Mouse (Mus musculus) embryonic facial prominence, embryonic 11.5 days (tissue): ENCODE data around the gene Rps27. TPM values are rescaled to one million over a fixed set of nuclear protein-coding genes. Genes with fewer than 3 reads are reported as not detected.

Experiments
- ATAC-seq: fragments of 200-750 bp; cut with Nextera tagmentation; replicated peaks from 2 replicates; pipeline ENCODE4 v1.8.0; 2017; ENCODE audit warnings: low read depth; ENCODE audit not compliant: insufficient number of reproducible peaks, low FRiP score, low TSS enrichment
- DNase-seq: peaks from one replicate; pipeline ENCODE4 v3.0.0-alpha.2; 2015; ENCODE audit warnings: low spot score
- H3K27ac ChIP-seq: fragments of 300-500 bp; sonication (generic); replicated peaks from 2 replicates; pipeline ENCODE4 v1.5.1; 2014; ENCODE audit warnings: mild to moderate bottlenecking, low read depth, low read length, control low read depth
- H3K27me3 ChIP-seq: fragments of 300-500 bp; sonication (generic); 2 replicates; pipeline ENCODE4 v1.6.1; 2014; ENCODE audit warnings: mild to moderate bottlenecking, low read length, moderate library complexity, mixed read lengths; ENCODE audit not compliant: control insufficient read depth, insufficient read depth
- H3K36me3 ChIP-seq: fragments of 300-500 bp; sonication (generic); replicated peaks from 2 replicates; pipeline ENCODE4 v1.6.1; 2014; ENCODE audit warnings: low read depth, mild to moderate bottlenecking, low read length, moderate library complexity, mixed read lengths; ENCODE audit not compliant: control insufficient read depth, insufficient read depth
- H3K4me1 ChIP-seq: fragments of 300-500 bp; sonication (generic); 2 replicates; pipeline ENCODE4 v1.6.1; 2014; ENCODE audit warnings: low read length, mixed read lengths; ENCODE audit not compliant: control insufficient read depth, insufficient read depth
- H3K4me2 ChIP-seq: fragments of 300-500 bp; sonication (generic); 2 replicates; pipeline ENCODE4 v1.6.1; 2014; ENCODE audit warnings: low read depth, mild to moderate bottlenecking, control low read depth, low read length, moderate library complexity
- H3K4me3 ChIP-seq: fragments of 300-500 bp; sonication (generic); 2 replicates; pipeline ENCODE4 v1.5.1; 2014; ENCODE audit warnings: low read depth, low read length, control low read depth
- H3K9ac ChIP-seq: fragments of 300-500 bp; sonication (generic); replicated peaks from 2 replicates; pipeline ENCODE4 v1.6.1; 2014; ENCODE audit warnings: mild to moderate bottlenecking, control low read depth, low read length
- H3K9me3 ChIP-seq: fragments of 300-500 bp; sonication (generic); replicated peaks from 2 replicates; pipeline ENCODE4 v1.6.1; 2016; ENCODE audit warnings: mild to moderate bottlenecking, low read length, inconsistent platforms, mixed read lengths; ENCODE audit not compliant: control insufficient read depth
- WGBS: fragments of 180-500 bp; shearing (Covaris S2); extraction: QIAGEN DNeasy Blood & Tissue Kit; methylation state at CpG from one replicate; pipeline ENCODE4 v1.1.7; 2014; 5-methylcytosine and 5-hydroxymethylcytosine counted together
- polyA plus RNA-seq: library from polyadenylated mRNA; unstranded; fragments of >200 nt; fragmentation: Nextera tagmentation; extraction: Ambion mirVana; gene quantifications from 2 replicates; pipeline ENCODE4 v1.2.1, GENCODE M21; 2014

The Rps27 gene
- 1,115 and 1,319 TPM in 2 replicates for polyA plus RNA-seq

DNA sequence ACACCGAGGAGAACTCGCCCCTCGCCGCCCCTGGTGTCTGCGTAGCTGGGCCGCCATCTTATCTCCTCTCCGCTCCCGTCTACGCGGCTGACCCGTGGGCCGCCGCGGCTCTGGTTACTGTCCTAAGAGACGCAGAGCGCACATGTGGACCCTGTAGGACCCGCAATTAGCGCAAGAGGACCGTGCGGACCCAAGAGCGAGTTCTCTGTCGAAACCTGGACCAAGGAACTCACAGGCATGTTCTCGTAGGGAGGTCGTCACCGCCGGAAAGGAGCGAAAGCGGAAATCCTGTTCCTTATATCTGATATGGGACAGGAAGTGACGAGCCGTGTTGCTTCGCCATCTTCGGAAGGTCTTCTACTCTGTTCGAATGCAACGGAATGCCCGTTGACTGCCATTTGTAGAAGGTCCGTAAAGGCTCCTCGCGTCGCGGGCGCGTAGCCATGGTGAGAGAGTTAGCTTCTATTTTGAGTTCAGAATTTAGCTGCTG, at the start of gene Rps27, which contains the start of gene Rab13:
Gene Rps27, minus strand, starts transcription at position 275 of the 490 bp plus-strand sequence.
Gene Rab13, plus strand, starts transcription at position 319 of the 490 bp plus-strand sequence.
- H3K4me1 ChIP-seq = no peaks in the 10 kb centered on the region
- peak; percentile 88 for ATAC-seq
- H3K9me3 ChIP-seq = no peaks in the 10 kb centered on the region
- H3K27me3 ChIP-seq = no peaks in the 10 kb centered on the region
- H3K4me3 ChIP-seq = peak within 1 kb of the TSS; percentile 83
- peak within 1 kb of the TSS; percentile 78 for H3K4me2 ChIP-seq
- under 1% methylated on average over 42 of the region's 42 CpGs for WGBS
- H3K9ac ChIP-seq = peak within 1 kb of the TSS; percentile 84
- DNase-seq = peak; percentile 96
- peak within 1 kb of the TSS; percentile 79 for H3K27ac ChIP-seq
- H3K36me3 ChIP-seq = peaks cover 7% of the 10 kb centered on the region

DNA sequence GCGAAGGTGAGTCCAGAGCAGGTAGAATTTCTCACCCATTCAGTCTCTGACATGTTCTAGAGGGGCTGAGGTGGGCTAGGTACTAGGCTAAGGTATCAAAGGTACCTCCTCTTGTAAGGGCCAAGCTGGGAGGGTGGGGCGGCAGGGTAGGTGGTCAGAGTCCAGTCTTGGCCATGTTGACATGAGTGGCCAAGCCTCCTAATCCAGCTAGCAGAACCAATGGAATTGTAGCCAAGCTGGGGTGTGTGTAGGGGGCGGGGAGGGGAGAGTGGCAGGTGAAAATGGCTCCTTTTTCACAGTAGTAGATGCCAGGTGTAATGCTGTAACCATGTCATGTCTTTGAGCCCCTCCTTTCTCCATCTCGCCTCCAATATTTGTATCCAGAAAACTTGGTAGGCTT, 45.1 kb upstream of the Rps27 start:
- Histone ChIP-seq H3K27ac (no peak overlapping the region), H3K4me2 (no peak overlapping the region), H3K9me3 (no peaks in the 10 kb centered on the region), H3K36me3 (peaks cover 8% of the 10 kb centered on the region; the same call in 1 of the 2 replicates), H3K4me3 (no peak overlapping the region), H3K27me3 (no peaks in the 10 kb centered on the region), H3K9ac (no peak overlapping the region), H3K4me1 (peaks cover 5% of the 10 kb centered on the region; the same call in 1 of the 2 replicates)
- DNase-seq (no peak), ATAC-seq (no peak)
- WGBS = 92% methylated on average over 4 of the region's 4 CpGs

DNA sequence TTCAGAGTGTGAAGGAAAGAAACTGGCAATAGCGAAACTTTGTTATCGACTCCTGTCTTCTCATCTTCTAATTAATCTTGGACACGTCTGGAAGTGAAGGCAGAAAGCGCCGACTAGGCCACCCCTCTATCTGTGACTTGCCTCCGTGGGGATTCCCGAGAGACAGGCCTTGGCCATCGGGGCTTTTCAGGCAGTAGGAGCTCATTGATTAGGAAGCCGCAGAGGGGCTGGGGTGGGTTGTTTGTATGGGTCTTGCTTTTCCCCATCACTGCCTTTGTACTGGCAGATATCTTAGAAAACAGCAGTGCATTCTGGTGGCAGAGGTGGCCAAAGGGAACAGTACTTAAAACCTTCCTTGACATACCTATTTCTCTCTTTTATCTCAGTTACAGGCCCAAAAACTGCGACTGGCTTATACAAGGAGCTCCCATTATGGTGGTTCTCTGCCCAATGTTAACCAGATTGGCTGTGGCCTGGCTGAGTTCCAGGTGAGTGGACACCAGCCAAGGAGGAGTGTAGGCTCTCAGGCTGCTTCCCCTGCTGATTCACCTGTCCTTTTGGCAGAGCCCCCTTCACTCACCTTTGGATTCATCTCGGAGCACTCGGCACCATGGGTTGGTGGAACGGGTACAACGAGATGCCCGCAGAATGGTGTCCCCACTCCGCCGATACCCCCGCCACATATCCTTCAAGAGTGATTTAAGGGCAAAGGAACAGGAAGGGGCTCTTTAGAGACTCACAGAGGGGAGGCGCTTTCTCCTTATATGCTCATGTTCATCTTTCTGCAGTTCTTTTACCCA, 43.5 kb upstream of the Rps27 start:
- 94% methylated on average over 19 of the region's 19 CpGs for WGBS
- no peak overlapping the region for H3K4me2 ChIP-seq
- DNase-seq (no peak), ATAC-seq (no peak)
- no peak overlapping the region for H3K27ac ChIP-seq
- peaks cover 5% of the 10 kb centered on the region; the same call in 1 of the 2 replicates for H3K4me1 ChIP-seq
- no peaks in the 10 kb centered on the region for H3K27me3 ChIP-seq
- H3K9me3 ChIP-seq = no peaks in the 10 kb centered on the region
- H3K4me3 ChIP-seq = no peak overlapping the region
- peaks cover 4% of the 10 kb centered on the region; the same call in 1 of the 2 replicates for H3K36me3 ChIP-seq
- H3K9ac ChIP-seq = no peak overlapping the region

GRCm38 (mm10) chr3:90255784-90256353, 42.4 kb upstream of the Rps27 start:
- ATAC-seq = no peak
- Histone ChIP-seq H3K36me3 (peaks cover 4% of the 10 kb centered on the region; the same call in 1 of the 2 replicates), H3K9ac (no peak overlapping the region), H3K27me3 (no peaks in the 10 kb centered on the region), H3K4me3 (no peak overlapping the region), H3K4me1 (peaks cover 5% of the 10 kb centered on the region; the same call in 1 of the 2 replicates), H3K9me3 (no peaks in the 10 kb centered on the region), H3K4me2 (no peak overlapping the region), H3K27ac (no peak overlapping the region)
- no peak for DNase-seq
- WGBS = 92% methylated on average over 14 of the region's 14 CpGs

DNA sequence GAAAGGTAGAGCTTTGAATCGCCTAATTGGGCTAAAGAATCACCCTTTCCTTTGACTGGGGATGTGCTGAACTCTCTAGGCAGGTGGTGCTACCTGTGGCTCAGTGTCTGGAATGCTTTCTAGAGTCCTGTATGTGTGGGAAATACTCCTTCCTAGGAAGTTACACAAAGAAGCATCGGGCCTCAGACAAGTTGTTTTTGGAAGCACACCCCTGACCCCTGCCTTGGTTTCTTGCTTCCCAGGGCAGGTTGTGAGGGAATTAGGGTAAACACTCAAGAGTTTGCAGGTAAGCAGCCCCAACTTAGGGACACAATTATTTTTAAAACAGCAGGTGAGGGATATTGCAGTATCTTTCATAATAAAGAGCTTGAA, 41.7 kb upstream of the Rps27 start:
- H3K4me1 ChIP-seq = peaks cover 5% of the 10 kb centered on the region; the same call in 1 of the 2 replicates
- no peaks in the 10 kb centered on the region for H3K9me3 ChIP-seq
- WGBS = 17% methylated on average over 2 of the region's 2 CpGs
- no peak for DNase-seq
- H3K4me3 ChIP-seq = peak overlapping the region; percentile 78
- H3K36me3 ChIP-seq = 0 out of 2 replicates have a peak, but pooled peaks cover 2% of the 10 kb centered on the region
- peak overlapping the region; percentile 84 for H3K9ac ChIP-seq
- ATAC-seq = no peak
- no peaks in the 10 kb centered on the region for H3K27me3 ChIP-seq
- peak overlapping the region; percentile 84 for H3K4me2 ChIP-seq
- no peak overlapping the region for H3K27ac ChIP-seq

- Histone ChIP-seq H3K9ac (peak overlapping the region; percentile 84), H3K9me3 (no peaks in the 10 kb centered on the region), H3K4me1 (peaks cover 5% of the 10 kb centered on the region; the same call in 1 of the 2 replicates), H3K36me3 (0 out of 2 replicates have a peak, but pooled peaks cover 2% of the 10 kb centered on the region), H3K27me3 (no peaks in the 10 kb centered on the region), H3K4me3 (peak overlapping the region; percentile 78), H3K27ac (0 out of 2 replicates have a peak overlapping the region, but pooled peaks have one; percentile 8), H3K4me2 (peak overlapping the region; percentile 84)
- WGBS = under 1% methylated on average over 41 of the region's 41 CpGs
- DNase-seq (peak; percentile 54), ATAC-seq (peak; percentile 60)
These were observed 41.2 kb upstream of the Rps27 start for GRCm38 (mm10) chr3:90254419-90255193.

- peak within 1 kb of the TSS; percentile 84 for H3K4me2 ChIP-seq
- no peaks in the 10 kb centered on the region for H3K36me3 ChIP-seq
- peak; percentile 97 for ATAC-seq
- WGBS = 2% methylated on average over 40 of the region's 40 CpGs
- peaks cover 5% of the 10 kb centered on the region; the same call in 1 of the 2 replicates for H3K4me1 ChIP-seq
- no peaks in the 10 kb centered on the region for H3K27me3 ChIP-seq
- 0 out of 2 replicates have a peak within 1 kb of the TSS, but pooled peaks have one; percentile 8 for H3K27ac ChIP-seq
- no peaks in the 10 kb centered on the region for H3K9me3 ChIP-seq
- H3K4me3 ChIP-seq = peak within 1 kb of the TSS; percentile 78
- peak; percentile 98 for DNase-seq
- H3K9ac ChIP-seq = peak within 1 kb of the TSS; percentile 84
These were observed 40.4 kb upstream of the Rps27 start, which contains the start of gene Crtc2 for GRCm38 (mm10) chr3:90253653-90254418. Gene Crtc2, plus strand, starts transcription at chr3:90254163.
